Mouse (Mus musculus): ENCODE measurements around the gene Kdm4b. TPM values are rescaled to one million over a fixed set of nuclear protein-coding genes. Genes with fewer than 3 reads are reported as not detected.

Gene Kdm4b
- polyA plus RNA-seq, 1 experiment from 2014 or later = 71.5 TPM

GRCm38 (mm10) chr17:56303160-56303846, 22.6 kb upstream of the Kdm4b start, which contains the start of gene Uhrf1:
Gene Uhrf1, plus strand, starts transcription at chr17:56303321.
- peak within 1 kb of the TSS; percentile 26; the same call in 1 of the 2 replicates for H3K27ac ChIP-seq (replicated peaks)
- under 1% methylated on average over 43 of the region's 43 CpGs for WGBS

GRCm38 (mm10) chr17:56303847-56304586, 21.8 kb upstream of the Kdm4b start:
- no peaks in the 10 kb centered on the region for H3K36me3 ChIP-seq
- peak overlapping the region; percentile 66 for H3K4me3 ChIP-seq
- no peaks in the 10 kb centered on the region for H3K27me3 ChIP-seq
- no peaks in the 10 kb centered on the region for H3K9me3 ChIP-seq
- H3K27ac ChIP-seq (replicated peaks) = peak overlapping the region; percentile 26; the same call in 1 of the 2 replicates
- ATAC-seq (ENCODE audit: low FRiP score, low read depth) = peak; percentile 93
- peak overlapping the region; percentile 45 for H3K9ac ChIP-seq
- WGBS = under 1% methylated on average over 68 of the region's 68 CpGs
- H3K4me1 ChIP-seq (replicated peaks) = peaks cover 17% of the 10 kb centered on the region
- H3K4me2 ChIP-seq = peak overlapping the region; percentile 80

More at GRCm38 (mm10) chr17:56303160-56303846, 22.6 kb upstream of the Kdm4b start, which contains the start of gene Uhrf1:
- H3K36me3 ChIP-seq = no peaks in the 10 kb centered on the region
- peak; percentile 31; the same call in 1 of the 2 replicates for ATAC-seq (ENCODE audit: low FRiP score, low read depth)
- no peaks in the 10 kb centered on the region for H3K9me3 ChIP-seq
- peak within 1 kb of the TSS; percentile 45 for H3K9ac ChIP-seq
- H3K4me3 ChIP-seq = peak within 1 kb of the TSS; percentile 66
- H3K4me1 ChIP-seq (replicated peaks) = peaks cover 17% of the 10 kb centered on the region
- no peaks in the 10 kb centered on the region for H3K27me3 ChIP-seq
- peak within 1 kb of the TSS; percentile 80 for H3K4me2 ChIP-seq

DNA sequence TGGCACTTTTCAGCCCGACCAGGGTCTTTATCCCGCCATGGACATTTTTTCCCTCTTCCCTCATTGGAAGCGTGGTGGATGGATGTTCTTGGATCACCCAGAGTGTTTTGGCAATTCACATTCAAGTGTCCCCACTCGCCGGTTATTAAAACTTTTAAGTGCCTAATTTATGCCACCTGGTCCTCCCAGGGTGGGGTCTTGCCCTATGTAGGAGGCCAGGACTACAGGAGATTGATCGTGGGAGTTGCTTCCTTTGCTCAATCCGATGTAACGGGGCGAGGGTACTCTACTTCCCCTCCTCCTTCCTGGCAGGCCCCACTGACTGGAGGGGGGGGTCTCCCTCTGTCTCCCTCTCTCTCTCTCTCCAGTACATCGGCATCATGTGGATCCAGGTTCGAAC, 21.1 kb upstream of the Kdm4b start:
- Histone ChIP-seq H3K4me3 (peak overlapping the region; percentile 66), H3K27ac (replicated peaks) (no peak overlapping the region), H3K9me3 (no peaks in the 10 kb centered on the region), H3K4me2 (peak overlapping the region; percentile 80), H3K27me3 (no peaks in the 10 kb centered on the region), H3K4me1 (replicated peaks) (peaks cover 17% of the 10 kb centered on the region), H3K36me3 (no peaks in the 10 kb centered on the region), H3K9ac (peak overlapping the region; percentile 45)
- ATAC-seq (ENCODE audit: low FRiP score, low read depth) = 0 out of 2 replicates have a peak, but pooled peaks have one; percentile 9
- WGBS = 13% methylated on average over 11 of the region's 11 CpGs

DNA sequence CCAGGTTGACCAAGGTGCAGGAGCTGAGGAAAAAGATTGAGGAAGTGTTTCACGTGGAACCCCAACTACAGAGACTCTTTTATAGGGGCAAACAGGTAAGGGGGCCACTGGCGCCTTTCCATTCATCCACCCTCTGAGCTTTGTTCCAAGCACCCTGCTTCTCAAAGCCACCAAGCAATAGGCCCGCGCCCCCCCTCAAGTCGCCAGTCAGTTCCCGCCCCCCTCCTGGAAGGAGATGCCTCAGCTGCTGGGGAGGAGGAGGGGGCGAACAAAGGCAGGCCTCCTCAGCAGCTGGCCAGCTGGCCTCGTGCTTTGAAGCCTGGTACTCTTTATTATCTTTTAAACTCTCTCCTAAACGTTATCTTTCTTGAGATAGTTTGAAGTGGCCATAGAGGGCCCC, 20.7 kb upstream of the Kdm4b start:
- ATAC-seq (ENCODE audit: low FRiP score, low read depth) = no peak
- Histone ChIP-seq H3K9me3 (no peaks in the 10 kb centered on the region), H3K9ac (no peak overlapping the region), H3K27ac (replicated peaks) (no peak overlapping the region), H3K4me2 (peak overlapping the region; percentile 80), H3K36me3 (no peaks in the 10 kb centered on the region), H3K4me3 (peak overlapping the region; percentile 66), H3K27me3 (no peaks in the 10 kb centered on the region), H3K4me1 (replicated peaks) (peaks cover 17% of the 10 kb centered on the region)
- WGBS = 33% methylated on average over 9 of the region's 9 CpGs

GRCm38 (mm10) chr17:56305826-56306225, 20.0 kb upstream of the Kdm4b start:
- Histone ChIP-seq H3K9me3 (no peaks in the 10 kb centered on the region), H3K27me3 (no peaks in the 10 kb centered on the region), H3K9ac (no peak overlapping the region), H3K4me1 (replicated peaks) (peaks cover 17% of the 10 kb centered on the region), H3K4me2 (no peak overlapping the region; the same call in 1 of the 2 replicates), H3K4me3 (no peak overlapping the region), H3K27ac (replicated peaks) (no peak overlapping the region), H3K36me3 (no peaks in the 10 kb centered on the region)
- 70% methylated on average over 8 of the region's 8 CpGs for WGBS
- no peak for ATAC-seq (ENCODE audit: low FRiP score, low read depth)

DNA sequence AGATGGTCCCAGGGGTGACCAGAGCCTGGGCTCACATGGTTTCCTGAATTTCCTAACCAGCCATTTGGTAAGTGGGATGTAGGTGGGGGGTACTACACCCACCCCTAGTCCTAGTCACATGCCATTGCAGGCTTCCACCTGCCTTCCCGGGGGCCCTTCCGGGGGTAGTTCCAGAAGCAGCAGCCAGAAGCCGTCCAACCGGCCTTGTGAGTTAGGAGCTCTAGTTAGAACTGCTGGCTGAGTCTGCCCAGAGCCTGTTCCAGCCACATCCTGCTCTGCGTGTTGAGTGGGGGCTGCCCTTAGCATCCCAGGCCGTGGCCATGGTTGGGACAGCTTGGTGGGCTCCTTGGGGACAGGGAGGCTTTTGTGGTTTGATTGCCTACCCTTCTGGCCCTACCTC, 17.8 kb upstream of the Kdm4b start:
- H3K4me2 ChIP-seq = no peak overlapping the region
- no peaks in the 10 kb centered on the region for H3K27me3 ChIP-seq
- no peak overlapping the region for H3K4me3 ChIP-seq
- no peak overlapping the region for H3K9ac ChIP-seq
- WGBS = 87% methylated on average over 6 of the region's 6 CpGs
- peaks cover 17% of the 10 kb centered on the region for H3K4me1 ChIP-seq (replicated peaks)
- no peak for ATAC-seq (ENCODE audit: low FRiP score, low read depth)
- H3K27ac ChIP-seq (replicated peaks) = no peak overlapping the region
- H3K36me3 ChIP-seq = no peaks in the 10 kb centered on the region
- no peaks in the 10 kb centered on the region for H3K9me3 ChIP-seq

DNA sequence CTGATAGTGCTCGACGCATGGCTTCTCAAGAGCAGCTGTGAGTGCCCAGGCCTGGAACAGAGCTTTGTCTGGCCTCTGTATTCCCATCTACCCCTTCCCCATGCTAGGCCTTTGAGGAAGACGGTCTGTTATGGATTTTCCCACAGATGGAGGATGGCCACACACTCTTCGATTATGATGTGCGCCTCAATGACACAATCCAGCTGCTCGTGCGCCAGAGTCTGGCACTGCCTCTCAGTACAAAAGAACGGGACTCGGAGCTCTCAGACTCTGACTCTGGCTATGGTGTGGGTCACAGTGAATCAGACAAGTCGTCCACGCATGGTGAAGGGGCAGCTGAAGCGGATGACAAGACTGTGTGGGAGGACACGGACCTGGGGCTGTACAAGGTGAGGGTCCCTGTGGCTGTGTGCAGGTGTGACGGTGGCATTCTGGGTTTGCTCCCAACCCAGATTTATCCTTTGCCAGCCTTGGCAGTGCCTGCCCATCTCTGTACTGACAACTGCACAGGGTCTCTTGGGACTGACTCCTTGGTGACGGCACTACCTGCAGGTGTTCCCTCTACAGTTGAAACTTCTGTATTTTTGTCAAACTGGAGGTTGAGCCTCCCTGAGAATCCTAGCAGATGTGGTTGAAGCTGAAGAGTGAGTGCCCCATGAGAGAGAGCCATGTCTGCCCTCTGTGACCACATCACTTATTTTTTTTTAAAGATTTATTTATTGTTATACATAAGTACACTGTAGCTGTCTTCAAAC, 16.5 kb upstream of the Kdm4b start:
- H3K4me1 ChIP-seq (replicated peaks) = peaks cover 10% of the 10 kb centered on the region
- no peaks in the 10 kb centered on the region for H3K9me3 ChIP-seq
- H3K4me2 ChIP-seq = no peak overlapping the region
- no peak for ATAC-seq (ENCODE audit: low FRiP score, low read depth)
- H3K36me3 ChIP-seq = no peaks in the 10 kb centered on the region
- WGBS = 91% methylated on average over 15 of the region's 15 CpGs
- no peak overlapping the region for H3K4me3 ChIP-seq
- no peaks in the 10 kb centered on the region for H3K27me3 ChIP-seq
- H3K27ac ChIP-seq (replicated peaks) = no peak overlapping the region
- no peak overlapping the region for H3K9ac ChIP-seq

DNA sequence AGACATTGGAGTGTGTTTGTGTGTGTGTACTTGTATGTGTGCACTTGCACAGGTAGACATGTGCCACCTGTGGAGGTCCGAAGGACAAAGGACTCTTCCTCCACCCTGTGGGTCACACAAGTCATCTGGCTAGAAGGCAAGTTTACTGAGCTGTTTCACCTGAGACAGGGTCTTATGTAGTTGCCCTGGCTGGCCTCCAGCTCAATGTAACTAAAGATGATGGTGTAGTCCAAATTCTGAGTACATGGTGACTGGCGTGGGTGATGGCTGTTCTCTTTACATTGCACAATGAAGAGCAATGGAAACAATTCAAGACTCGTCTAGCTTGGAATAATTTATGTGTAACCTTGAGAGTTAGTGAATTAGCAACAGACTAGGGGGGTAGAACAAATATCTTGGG, 1.4 kb upstream of the Kdm4b start:
- Histone ChIP-seq H3K4me1 (replicated peaks) (peaks cover 29% of the 10 kb centered on the region), H3K27ac (replicated peaks) (no peak overlapping the region), H3K4me3 (no peak overlapping the region), H3K27me3 (no peaks in the 10 kb centered on the region), H3K4me2 (no peak overlapping the region), H3K9ac (no peak overlapping the region), H3K9me3 (no peaks in the 10 kb centered on the region), H3K36me3 (no peaks in the 10 kb centered on the region)
- ATAC-seq (ENCODE audit: low FRiP score, low read depth) = no peak
- WGBS = 67% methylated on average over 3 of the region's 3 CpGs

- Histone ChIP-seq H3K27ac (replicated peaks) (peak overlapping the region; percentile 96), H3K4me2 (peak overlapping the region; percentile 81), H3K4me3 (peak overlapping the region; percentile 94), H3K9ac (peak overlapping the region; percentile 95), H3K27me3 (no peaks in the 10 kb centered on the region), H3K9me3 (no peaks in the 10 kb centered on the region), H3K36me3 (no peaks in the 10 kb centered on the region), H3K4me1 (replicated peaks) (peaks cover 50% of the 10 kb centered on the region)
- ATAC-seq (ENCODE audit: low FRiP score, low read depth) = peak; percentile 29
- WGBS = under 1% methylated on average over 63 of the region's 67 CpGs
Observed at GRCm38 (mm10) chr17:56326153-56327147, 588 bp downstream of the Kdm4b start.

- no peak overlapping the region for H3K4me3 ChIP-seq
- H3K9me3 ChIP-seq = no peaks in the 10 kb centered on the region
- no peaks in the 10 kb centered on the region for H3K27me3 ChIP-seq
- H3K36me3 ChIP-seq = no peaks in the 10 kb centered on the region
- no peak for ATAC-seq (ENCODE audit: low FRiP score, low read depth)
- H3K9ac ChIP-seq = no peak overlapping the region
- peaks cover 70% of the 10 kb centered on the region for H3K4me1 ChIP-seq (replicated peaks)
- H3K27ac ChIP-seq (replicated peaks) = no peak overlapping the region
- H3K4me2 ChIP-seq = no peak overlapping the region
Observed at GRCm38 (mm10) chr17:56329267-56329666, 3.4 kb downstream of the Kdm4b start.

GRCm38 (mm10) chr17:56330345-56330744, 4.5 kb downstream of the Kdm4b start:
- no peaks in the 10 kb centered on the region for H3K27me3 ChIP-seq
- H3K4me3 ChIP-seq = no peak overlapping the region
- WGBS = 68% methylated on average over 3 of the region's 3 CpGs
- no peak overlapping the region for H3K4me2 ChIP-seq
- H3K9ac ChIP-seq = no peak overlapping the region
- no peaks in the 10 kb centered on the region for H3K36me3 ChIP-seq
- peaks cover 68% of the 10 kb centered on the region for H3K4me1 ChIP-seq (replicated peaks)
- ATAC-seq (ENCODE audit: low FRiP score, low read depth) = no peak
- H3K27ac ChIP-seq (replicated peaks) = no peak overlapping the region
- H3K9me3 ChIP-seq = no peaks in the 10 kb centered on the region

Data from hindbrain, embryonic 15.5 days (tissue).